Mouse (Mus musculus) megakaryocyte, embryonic 14.5 days (primary cell): ENCODE measurements around the gene Hepacam2. TPM values are rescaled to one million over a fixed set of nuclear protein-coding genes. Genes with fewer than 3 reads are reported as not detected.
"Not testable (repeated sequence)": the region's sequence is repeated elsewhere in the genome, so short reads cannot be mapped to it uniquely, and the experiment has no call there.

Experiments used
- H3K27me3 ChIP-seq: replicated peaks from 2 replicates; pipeline ENCODE3; 2012; ENCODE audit warnings: inconsistent platforms
- H3K36me3 ChIP-seq: replicated peaks from 2 replicates; pipeline ENCODE3; 2012; ENCODE audit warnings: low read length, inconsistent platforms, mixed read lengths
- H3K4me1 ChIP-seq: 2 replicates; pipeline ENCODE4 v1.6.1; 2012; ENCODE audit warnings: inconsistent platforms
- H3K4me3 ChIP-seq: replicated peaks from 2 replicates; pipeline ENCODE3; 2012; ENCODE audit warnings: moderate library complexity, mild to moderate bottlenecking, inconsistent platforms
- H3K9me3 ChIP-seq: 2 replicates; pipeline ENCODE4 v1.6.1; 2012; ENCODE audit warnings: inconsistent platforms
- FLI1 ChIP-seq: IDR thresholded peaks from 2 replicates; pipeline ENCODE4 v1.6.1; 2012; ENCODE audit warnings: low read length, inconsistent platforms, mixed read lengths
- GATA1 ChIP-seq: IDR thresholded peaks from 3 replicates; pipeline ENCODE4 v1.6.1; 2012; ENCODE audit warnings: mixed read lengths, low read length, inconsistent platforms, borderline replicate concordance
- polyA plus RNA-seq: library from polyadenylated mRNA; stranded (reverse); fragments of >175 nt; gene quantifications from 2 replicates; pipeline ENCODE4 v1.2.3, GENCODE M21; 2012; ENCODE audit warnings: low replicate concordance; ENCODE audit not compliant: insufficient read depth

Gene Hepacam2
- polyA plus RNA-seq, 1 experiment, result not detected

GRCm38 (mm10) chr6:3468627-3469026 lies 29.5 kb downstream of the Hepacam2 start:
- H3K27me3 ChIP-seq, result no peaks in the 10 kb centered on the region
- no peak overlapping the region for H3K4me3 ChIP-seq
- H3K4me1 ChIP-seq, result no peaks in the 10 kb centered on the region
- H3K9me3 ChIP-seq, result no peaks in the 10 kb centered on the region
- TF ChIP-seq FLI1 (no peak), GATA1 (no peak)
- H3K36me3 ChIP-seq, result no peaks in the 10 kb centered on the region

GRCm38 (mm10) chr6:3463594-3463993 lies 34.5 kb downstream of the Hepacam2 start:
- Histone ChIP-seq H3K9me3 (peaks cover 3% of the 10 kb centered on the region; the same call in 1 of the 2 replicates), H3K27me3 (no peaks in the 10 kb centered on the region), H3K4me3 (no peak overlapping the region), H3K36me3 (no peaks in the 10 kb centered on the region), H3K4me1 (no peaks in the 10 kb centered on the region)
- no peak for TF ChIP-seq FLI1
- no peak for TF ChIP-seq GATA1

DNA sequence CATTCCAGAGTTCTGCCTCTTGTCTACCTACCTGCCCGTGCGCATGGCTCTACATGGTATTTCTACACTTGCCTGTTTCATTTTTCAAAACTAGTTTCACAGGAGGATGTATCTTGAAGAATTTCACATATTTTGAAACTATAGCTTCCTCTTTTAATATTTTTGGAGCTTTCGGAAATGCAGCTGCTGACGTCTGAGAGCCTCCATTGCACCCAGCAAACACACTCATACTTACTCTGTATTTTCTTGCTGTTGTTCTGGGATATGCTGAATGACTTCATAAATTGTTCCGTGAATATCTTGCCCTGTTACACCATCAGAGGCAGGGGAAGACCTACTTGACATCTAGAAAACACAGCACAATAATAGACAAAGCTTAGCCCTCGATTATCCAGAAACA lies 35.1 kb downstream of the Hepacam2 start:
- TF ChIP-seq FLI1 (no peak), GATA1 (no peak)
- Histone ChIP-seq H3K4me3 (no peak overlapping the region), H3K9me3 (peaks cover 3% of the 10 kb centered on the region; the same call in 1 of the 2 replicates), H3K36me3 (no peaks in the 10 kb centered on the region), H3K27me3 (no peaks in the 10 kb centered on the region), H3K4me1 (no peaks in the 10 kb centered on the region)

DNA sequence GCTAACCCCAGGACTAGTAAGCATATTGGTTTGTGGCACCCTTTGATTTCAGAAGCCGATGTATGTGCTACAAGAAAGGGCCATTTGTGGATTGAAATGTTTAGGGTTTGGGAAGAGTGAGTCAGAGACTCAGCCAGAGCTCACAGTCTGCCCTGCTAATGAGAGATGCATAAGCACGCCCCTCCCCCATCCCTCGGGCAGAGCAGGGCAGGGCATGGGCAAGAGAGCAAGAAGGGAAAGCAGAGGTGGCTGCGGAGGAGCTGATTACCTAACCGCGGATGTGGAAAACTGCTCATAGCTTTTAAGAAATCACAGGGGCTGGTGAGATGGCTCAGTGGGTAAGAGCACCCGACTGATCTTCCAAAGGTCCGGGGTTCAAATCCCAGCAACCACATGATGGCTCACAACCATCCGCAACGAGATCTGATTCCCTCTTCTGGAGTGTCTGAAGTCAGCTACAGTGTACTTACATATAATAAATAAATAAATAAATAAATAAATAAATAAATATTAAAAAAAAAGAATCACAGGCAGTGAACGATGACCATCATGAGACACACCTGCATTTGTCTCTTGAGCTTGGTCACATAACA lies 42.1 kb downstream of the Hepacam2 start:
- Histone ChIP-seq H3K36me3 (no peaks in the 10 kb centered on the region), H3K4me3 (peak overlapping the region; percentile 33), H3K9me3 (no peaks in the 10 kb centered on the region), H3K27me3 (peaks cover 2% of the 10 kb centered on the region), H3K4me1 (no peaks in the 10 kb centered on the region)
- no peak for TF ChIP-seq GATA1
- no peak for TF ChIP-seq FLI1

GRCm38 (mm10) chr6:3454421-3454820 lies 43.7 kb downstream of the Hepacam2 start:
- Histone ChIP-seq H3K27me3 (peaks cover 2% of the 10 kb centered on the region), H3K9me3 (no peaks in the 10 kb centered on the region), H3K4me1 (no peaks in the 10 kb centered on the region), H3K36me3 (no peaks in the 10 kb centered on the region), H3K4me3 (no peak overlapping the region)
- TF ChIP-seq GATA1 (no peak), FLI1 (no peak)

GRCm38 (mm10) chr6:3447404-3447803 lies 50.7 kb downstream of the Hepacam2 start:
- Histone ChIP-seq H3K27me3 (no peaks in the 10 kb centered on the region), H3K9me3 (no peaks in the 10 kb centered on the region), H3K4me1 (no peaks in the 10 kb centered on the region), H3K4me3 (peak overlapping the region; percentile 38), H3K36me3 (no peaks in the 10 kb centered on the region)
- TF ChIP-seq GATA1, result no peak

DNA sequence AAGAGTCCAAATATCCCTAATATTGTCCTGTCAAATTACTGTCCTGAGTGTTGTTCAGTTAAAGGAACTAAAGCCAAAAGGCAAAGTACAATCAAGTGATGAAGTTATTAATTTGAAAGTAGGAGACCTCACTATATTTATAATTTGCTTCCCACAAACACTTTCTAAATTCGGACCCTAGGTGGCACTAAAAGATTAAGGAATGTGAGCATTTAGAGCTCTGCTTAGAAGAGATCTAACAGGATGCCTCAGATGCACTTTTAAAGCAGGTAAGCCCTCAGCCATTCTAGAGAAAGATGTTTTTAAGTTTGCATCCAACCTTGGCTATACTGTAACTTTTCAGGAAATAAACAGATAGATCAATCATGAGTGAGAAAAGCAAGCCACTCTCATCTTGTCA lies 54.2 kb downstream of the Hepacam2 start:
- Histone ChIP-seq H3K9me3 (no peaks in the 10 kb centered on the region), H3K4me1 (no peaks in the 10 kb centered on the region), H3K36me3 (no peaks in the 10 kb centered on the region), H3K4me3 (no peak overlapping the region), H3K27me3 (no peaks in the 10 kb centered on the region)
- no peak for TF ChIP-seq FLI1
- TF ChIP-seq GATA1, result no peak

DNA sequence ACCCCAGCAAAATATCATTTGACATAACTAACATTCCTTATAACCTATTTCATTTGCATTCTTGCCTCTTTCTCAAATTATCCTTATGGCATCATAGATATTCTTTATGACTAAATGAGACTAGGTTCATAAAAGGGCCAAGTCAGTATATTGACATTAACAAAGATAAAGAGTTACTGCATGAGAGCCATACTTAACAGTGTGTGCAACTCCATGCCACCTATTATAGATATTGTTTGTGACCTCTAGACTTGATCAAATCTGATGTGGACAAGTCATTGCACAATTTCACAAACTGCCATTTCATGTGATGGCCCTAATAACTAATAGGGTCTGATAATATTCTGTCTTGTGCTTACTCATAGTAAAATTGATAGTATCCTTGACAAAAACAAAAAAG lies 62.0 kb downstream of the Hepacam2 start:
- Histone ChIP-seq H3K36me3 (no peaks in the 10 kb centered on the region), H3K4me1 (no peaks in the 10 kb centered on the region), H3K27me3 (no peaks in the 10 kb centered on the region), H3K4me3 (no peak overlapping the region), H3K9me3 (peaks cover 12% of the 10 kb centered on the region)
- no peak for TF ChIP-seq FLI1

- not testable (repeated sequence) for H3K36me3 ChIP-seq, H3K27me3 ChIP-seq, H3K4me1 ChIP-seq, H3K9me3 ChIP-seq, H3K4me3 ChIP-seq
Observed at GRCm38 (mm10) chr6:3430976-3431375, 67.1 kb downstream of the Hepacam2 start.

DNA sequence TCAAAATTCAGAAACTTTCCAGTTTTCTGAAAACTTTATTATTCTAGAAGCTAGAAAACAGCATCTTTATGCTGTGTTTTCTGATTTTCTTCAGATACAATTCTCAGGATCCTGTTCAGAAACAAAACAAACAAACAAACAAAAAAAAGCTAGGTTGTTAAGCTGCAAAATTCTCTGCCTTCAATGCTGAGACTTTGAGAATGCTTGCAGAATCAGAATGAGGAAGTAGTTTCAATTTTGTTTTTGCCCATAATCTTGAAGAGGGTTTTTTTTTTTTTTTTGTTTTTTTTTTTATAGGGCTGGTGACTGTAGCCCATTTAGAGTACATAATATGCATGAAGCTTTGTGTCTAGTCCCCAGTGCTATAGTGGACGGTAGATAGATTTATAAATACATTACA lies 71.1 kb downstream of the Hepacam2 start:
- TF ChIP-seq FLI1, result no peak
- no peak for TF ChIP-seq GATA1
- no peaks in the 10 kb centered on the region for H3K27me3 ChIP-seq
- H3K4me3 ChIP-seq, result no peak overlapping the region
- H3K36me3 ChIP-seq, result no peaks in the 10 kb centered on the region
- H3K9me3 ChIP-seq, result no peaks in the 10 kb centered on the region
- H3K4me1 ChIP-seq, result no peaks in the 10 kb centered on the region

DNA sequence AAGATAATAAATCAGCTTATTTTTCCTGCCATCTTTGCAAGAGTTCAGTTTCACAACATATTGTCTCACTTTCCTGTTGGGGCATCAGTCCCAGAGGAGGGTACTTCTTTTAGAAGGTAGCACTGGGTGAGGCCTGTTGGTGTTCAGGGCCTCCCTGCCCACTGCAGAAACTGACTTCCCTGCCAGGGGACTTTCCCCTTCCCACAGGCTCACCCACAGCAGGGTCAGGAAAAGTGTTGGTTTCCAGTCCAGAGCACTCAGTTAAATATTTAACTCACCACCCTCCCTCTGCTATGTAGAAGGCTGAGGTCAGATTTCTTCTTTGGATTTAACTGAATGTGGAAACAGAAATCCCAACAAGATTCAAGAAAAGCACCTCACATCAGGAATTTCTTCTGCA lies 72.8 kb downstream of the Hepacam2 start:
- H3K27me3 ChIP-seq, H3K4me3 ChIP-seq, H3K4me1 ChIP-seq, H3K36me3 ChIP-seq, H3K9me3 ChIP-seq: not testable (repeated sequence)

DNA sequence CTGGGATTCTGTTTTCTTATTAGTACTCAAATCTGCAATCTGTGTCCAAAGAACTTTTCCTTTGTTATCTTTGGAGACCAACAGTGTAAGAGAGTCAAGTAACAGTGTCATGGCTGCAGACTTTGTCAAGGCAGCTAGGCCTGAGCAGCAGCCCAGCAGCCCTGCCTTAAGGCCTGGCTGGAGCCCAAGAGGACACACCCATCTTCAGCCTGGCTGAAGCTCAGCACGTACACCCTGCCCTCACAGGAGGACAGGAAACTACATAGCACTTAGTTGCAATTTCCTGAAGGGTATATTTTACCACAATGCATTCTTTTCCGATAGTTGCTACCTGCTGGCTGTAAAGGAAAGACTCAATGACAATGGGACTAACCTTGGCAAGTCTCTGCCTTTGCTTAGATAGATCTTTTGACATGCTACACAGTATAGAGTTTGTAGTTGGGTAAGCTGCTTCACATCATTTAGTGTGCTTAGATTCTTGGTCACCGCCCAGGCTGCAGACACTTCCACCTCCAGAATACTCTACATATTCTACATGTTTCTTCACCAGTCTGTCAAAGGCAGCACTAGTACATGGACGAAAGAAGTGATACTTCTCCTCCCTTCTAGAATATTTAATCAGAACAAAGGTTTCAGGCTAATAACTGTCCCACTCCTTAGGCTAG lies 73.4 kb downstream of the Hepacam2 start:
- H3K9me3 ChIP-seq, H3K4me1 ChIP-seq, H3K27me3 ChIP-seq, H3K36me3 ChIP-seq, H3K4me3 ChIP-seq: not testable (repeated sequence)
